Mouse (Mus musculus) heart, adult 9 months (tissue): ENCODE measurements around the gene Sec14l2.

ENCODE experiments used
- DNase-seq, 2 experiments: peaks; one replicate each; pipeline ENCODE4 v3.0.0; 2022; ENCODE audit warnings: low spot score in 2 of 2

The Sec14l2 gene

GRCm38 (mm10) chr11:4099447-4099846, 23.8 kb downstream of the Sec14l2 start:
- DNase-seq = no peak

- no peak for DNase-seq
These were observed 24.4 kb downstream of the Sec14l2 start for GRCm38 (mm10) chr11:4098816-4099215.

GRCm38 (mm10) chr11:4098120-4098519, 25.1 kb downstream of the Sec14l2 start:
- DNase-seq = no peak

GRCm38 (mm10) chr11:4097091-4097621, 26.1 kb downstream of the Sec14l2 start:
- DNase-seq = no peak

DNA sequence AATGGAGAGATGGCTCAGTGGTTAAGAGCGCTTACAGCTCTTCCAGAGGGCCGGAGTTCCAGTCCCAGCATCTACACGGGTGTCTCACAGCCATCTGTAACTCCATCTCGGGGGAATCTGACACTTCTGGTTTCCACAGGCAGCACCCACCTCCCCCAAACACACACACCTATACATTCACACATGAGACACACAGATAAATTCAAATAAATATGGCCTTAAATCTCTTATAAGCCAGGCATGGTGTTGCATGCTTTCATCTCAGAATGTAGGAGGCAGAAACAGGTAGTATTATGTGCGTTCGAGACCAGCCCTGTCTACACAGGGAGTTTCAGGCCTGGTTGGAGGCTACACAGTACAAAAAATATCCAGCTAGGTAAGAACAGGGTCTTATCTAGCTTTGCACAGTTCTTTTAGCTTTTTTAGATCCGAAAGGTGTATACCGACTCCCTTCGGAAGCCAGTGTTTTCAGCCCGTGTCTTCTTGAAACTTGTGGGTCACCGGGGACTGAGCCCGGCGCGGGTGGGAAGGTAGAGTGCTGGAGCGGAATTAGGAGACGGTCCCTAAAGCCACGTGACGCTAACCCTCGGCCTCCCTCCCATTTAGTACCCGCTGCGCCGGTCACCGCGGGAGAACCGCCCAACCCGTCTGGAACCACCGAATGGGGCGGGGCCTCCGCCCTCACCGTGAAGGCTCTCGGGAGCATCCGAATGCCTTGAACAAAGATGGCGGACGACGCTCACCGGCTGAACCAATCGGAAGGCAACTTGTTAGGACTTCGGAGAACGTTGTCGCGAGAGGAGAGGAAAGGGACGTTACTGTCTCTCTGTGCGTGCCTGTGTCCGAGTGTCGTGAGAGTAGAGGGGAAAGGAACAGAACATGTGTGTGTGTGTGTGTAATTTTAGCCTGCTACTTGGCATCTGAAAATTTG, 26.9 kb downstream of the Sec14l2 start:
- DNase-seq = peak; percentile 98

DNA sequence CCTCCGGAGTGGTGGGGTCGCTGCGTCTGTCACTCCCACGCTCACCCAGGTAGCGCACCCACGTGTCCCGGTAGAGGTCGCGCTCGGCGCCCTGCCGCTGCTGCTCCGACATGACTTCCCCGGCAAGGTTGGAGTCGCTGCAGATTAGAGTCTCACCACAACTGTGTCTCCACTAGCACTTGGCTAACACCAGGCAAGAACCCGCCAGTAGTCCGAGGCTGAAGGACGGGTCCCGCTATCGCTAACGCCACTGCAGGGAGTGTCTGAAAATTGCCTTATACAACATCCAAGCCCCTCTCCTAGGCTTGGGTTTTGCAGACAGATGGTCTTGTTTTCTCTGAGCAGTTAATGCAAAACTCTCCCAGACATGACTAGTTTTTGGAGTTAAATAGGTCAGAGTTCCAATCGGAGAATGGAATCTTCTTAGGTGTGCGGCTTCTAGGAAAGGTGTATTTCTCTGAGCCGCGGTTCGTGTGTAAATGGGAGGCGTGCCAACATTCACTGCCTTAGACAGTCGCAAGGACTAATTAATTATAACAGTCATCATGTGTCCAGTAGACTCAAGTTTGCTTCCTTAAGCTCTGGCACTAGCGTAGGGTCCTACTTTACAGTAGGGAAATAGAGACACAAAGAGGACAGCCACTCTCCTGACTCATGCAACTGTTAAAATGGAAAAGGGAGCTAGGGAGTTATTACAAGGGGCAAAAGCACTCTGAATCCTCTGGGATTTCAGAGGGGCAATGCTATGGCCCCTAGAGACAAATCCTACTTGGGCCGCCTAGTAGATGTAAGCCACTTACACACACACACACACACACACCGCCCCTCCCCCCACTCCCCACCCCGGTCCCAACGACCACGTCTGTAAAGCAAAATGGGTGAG, 27.8 kb downstream of the Sec14l2 start, which contains the start of gene Mtfp1:
Mtfp1 (minus strand) TSS at position 275 of the 883 bp plus-strand sequence.
- DNase-seq = peak; percentile 73 to 74

DNA sequence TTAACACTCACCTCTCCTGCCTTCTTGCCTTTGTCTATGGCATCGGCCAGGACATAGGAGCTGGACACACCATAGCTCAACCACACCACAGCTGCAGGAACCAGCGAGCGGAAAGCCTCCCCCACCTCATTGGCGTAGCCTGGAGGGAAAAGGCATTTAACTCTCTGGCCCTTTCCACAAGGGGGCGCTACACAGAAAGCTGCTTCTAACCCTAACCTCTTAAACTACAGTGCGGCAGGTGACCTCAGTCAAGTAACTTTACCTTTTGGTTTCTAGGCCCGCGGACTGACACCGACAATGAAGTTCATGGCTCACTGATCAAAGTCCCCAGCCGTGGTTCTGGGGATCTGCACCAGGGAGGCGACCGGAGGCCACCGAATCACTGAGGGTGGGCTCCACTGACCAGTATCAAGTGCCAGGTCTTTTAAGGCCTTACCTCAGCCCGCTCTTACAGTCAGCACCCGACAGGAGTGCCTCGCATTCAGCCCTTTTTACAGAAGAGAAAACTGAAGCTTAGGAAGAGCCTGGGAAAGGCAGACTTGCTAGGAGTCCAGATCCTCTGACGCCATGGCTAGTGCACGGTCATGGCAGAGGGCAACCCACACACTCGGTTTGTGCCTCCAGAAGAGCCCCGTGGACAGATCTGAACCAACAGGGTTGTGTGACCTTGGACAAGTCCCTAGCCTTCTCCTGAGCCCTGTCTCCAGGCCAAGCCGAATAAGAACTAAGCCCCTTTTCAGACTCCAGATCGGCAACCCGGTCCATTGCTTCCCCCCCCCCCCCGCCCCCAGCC, 28.6 kb downstream of the Sec14l2 start:
- DNase-seq = peak; percentile 41 to 65

DNA sequence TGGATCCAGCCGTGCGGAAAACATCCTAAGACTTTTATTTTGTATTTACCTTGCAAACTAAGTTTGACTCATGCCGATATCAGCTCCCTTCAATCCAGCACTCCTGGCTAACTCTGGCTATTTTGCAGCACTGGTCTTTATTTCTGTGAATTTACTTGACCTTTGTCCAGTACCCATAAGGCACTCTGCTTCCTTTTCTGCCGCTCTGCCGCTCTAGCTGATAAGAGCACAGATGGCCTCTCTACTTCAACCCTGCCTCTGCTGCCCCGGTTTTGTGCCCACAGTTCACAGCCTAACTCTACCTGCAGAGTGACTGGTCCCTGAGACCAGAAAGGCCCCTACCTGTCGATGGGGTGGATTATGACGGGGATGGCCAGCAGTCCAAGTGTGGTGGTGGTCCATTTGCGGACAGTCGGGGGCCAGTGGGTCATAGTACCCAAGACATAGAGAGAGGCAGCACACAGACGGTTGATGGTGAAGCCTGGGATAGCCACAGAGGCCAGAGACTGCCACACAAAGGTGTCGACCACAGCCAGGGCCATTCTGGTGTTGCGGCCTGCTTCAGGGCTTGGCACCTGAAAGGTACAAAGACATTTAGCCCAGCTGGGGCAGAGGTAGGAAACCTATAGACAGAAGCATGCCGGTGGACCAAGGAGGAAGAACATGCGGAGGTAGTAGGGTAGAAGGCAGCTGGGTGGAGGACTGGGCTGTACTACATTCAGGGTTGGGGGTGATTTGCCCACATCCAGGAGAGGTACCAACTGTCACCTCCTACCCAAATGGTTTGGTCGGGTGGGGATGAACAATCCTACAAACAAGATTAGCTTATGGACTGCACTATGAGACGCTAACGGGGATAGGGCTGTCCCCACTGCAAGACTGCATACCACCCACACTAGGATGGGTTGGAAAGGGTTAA, 29.5 kb downstream of the Sec14l2 start:
- DNase-seq = no peak

DNA sequence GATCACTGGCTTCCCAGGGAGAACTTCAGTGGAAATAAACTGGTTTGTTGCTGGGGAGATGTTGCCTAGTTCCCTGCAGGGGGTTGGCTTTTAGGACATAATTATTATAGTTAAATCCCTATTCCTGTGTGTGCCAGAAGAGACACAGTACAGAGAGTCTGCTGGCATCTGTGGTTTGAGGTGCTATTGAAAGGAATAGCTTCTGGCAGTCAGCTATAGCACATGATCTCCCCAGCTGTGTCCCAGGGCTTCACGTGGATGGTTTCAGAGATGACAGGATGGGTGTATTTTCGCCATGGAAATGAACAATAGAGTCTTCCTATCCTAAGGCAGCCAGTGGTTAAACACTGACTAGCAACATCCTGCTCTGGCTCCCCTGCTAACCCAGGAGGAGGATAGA, 35.9 kb downstream of the Sec14l2 start:
- DNase-seq = no peak

- DNase-seq = no peak
These were observed 37.0 kb downstream of the Sec14l2 start for GRCm38 (mm10) chr11:4086246-4086645.

- peak; percentile 34 to 43 for DNase-seq
These were observed 39.7 kb downstream of the Sec14l2 start for GRCm38 (mm10) chr11:4083316-4084078.

DNA sequence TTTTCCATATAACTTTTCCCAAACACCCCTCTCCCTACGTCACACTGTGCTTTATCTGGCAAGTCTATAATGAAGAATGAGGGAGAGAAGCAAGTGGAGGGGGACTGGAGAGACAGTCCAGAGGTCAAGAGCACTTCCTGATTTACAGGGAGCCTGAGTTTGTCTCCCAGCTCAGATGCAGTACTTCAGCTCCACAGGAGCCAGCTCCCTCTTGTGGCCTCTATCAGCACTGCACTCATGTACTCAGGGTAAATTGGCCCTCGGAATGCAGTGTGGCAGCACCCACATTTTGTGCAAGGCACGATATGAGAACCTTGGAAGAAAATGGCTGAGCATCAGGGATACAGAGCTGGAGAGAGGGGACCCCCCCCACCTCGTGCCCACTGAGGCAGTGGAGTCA, 43.0 kb downstream of the Sec14l2 start:
- no peak for DNase-seq

DNA sequence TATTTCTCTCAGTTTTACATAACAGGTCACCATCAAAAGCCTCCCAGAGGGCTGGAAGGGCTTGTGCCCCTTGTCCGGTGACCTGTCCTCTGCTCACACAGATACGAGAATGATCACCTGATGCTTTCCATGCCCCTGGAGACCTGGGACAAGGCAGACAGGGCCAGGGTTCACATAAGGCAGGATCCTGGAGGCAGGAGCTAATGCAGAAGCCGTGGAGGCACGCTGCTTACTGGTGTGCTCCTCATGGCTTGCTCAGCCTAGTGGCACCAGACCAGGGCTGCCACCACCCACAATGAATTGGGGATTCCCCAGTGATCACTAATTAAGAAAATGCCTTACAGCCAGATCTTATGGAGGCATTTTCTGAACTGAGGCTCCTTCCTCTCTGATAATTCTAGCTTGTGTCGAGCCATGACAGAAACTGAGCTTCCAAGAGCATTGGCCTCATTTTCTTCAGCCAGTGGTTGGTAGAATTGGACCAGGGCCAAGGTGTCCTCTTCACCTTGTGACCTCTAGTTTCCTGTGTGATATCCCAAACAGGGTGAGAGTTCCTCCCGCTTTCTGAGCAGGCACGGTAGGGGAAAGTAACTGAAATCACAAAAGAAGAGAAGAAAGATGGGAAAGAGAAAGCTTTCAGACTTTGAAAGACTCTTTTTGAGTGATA, 44.8 kb downstream of the Sec14l2 start:
- DNase-seq = no peak

- DNase-seq = no peak
These were observed 46.6 kb downstream of the Sec14l2 start for GRCm38 (mm10) chr11:4076633-4077032.

DNA sequence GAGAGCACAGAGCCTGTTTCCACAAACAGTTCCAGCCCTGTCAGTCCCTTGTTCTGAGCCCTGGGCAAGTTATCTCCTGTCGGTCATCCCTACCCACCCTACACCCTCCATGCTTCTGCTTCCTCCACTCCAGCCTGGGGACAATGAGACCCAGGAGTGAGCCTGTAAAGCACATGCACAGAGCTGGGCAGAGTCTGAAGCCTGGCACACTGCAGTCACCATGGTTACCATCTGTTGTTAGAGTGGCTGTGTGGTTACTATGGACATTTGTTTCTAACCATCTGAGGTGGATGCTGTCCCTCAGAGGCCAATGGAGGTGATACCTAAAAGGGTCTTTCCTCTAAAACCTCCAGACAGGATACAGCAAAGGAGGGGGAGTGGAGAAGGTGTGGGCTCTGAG, 53.6 kb downstream of the Sec14l2 start:
- no peak for DNase-seq

DNA sequence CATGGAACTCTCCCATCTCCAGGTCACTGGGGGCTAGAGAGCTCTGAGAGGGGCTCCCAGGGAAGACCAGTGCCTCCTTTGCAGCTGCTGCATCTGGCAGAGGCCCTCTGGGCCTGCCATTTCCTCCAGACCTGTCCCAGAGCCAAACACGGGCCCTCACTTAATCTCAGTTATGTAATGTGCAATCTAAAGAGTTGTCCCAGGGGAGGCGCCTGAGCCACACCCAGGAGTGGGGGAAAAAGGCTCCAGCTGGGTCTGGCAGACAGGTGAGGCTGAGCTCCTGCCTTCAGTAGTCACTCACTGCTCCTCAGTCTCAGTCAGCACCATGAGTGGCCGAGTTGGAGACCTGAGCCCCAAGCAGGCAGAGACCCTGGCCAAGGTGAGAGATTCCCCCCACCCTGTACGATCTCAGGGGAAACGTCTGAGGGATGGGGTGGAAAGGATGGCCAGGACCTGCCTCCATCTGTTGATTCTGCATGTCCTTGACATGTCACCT, 58.5 kb downstream of the Sec14l2 start, which contains the start of gene Sec14l3:
Sec14l3 (plus strand) TSS at position 215 of the 496 bp plus-strand sequence.
- DNase-seq = no peak

DNA sequence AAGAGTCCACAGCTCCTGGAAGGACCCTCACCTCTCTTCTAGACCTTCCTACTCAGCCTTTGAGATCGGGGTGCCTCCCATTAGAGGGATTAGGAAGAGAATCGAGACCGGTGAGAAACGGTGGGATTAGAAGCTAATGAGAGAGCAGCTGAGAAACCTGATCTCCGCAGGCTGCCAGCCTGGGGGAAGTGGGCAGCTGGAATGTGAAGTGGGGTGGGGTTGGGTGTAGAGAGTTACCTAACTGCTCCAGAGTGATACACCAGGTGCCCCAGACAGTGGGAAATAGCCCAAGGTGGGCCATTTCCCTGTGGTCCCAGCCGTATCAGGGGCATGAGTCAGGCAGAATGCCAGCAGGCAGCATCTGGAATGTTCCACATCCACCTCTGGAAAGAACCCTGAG, 60.2 kb downstream of the Sec14l2 start:
- no peak for DNase-seq

- no peak for DNase-seq
These were observed 60.7 kb downstream of the Sec14l2 start for GRCm38 (mm10) chr11:4062523-4062922.
